Mouse (Mus musculus) left cerebral cortex, adult 18-20 months (tissue): ENCODE measurements around the gene Esrrb. TPM values are rescaled to one million over a fixed set of nuclear protein-coding genes. Genes with fewer than 3 reads are reported as not detected.

ENCODE experiments used
- DNase-seq, 2 experiments: peaks; one replicate each; pipeline ENCODE4 v3.0.0; 2021 to 2022; ENCODE audit warnings: low spot score in 2 of 2, mixed read lengths in 1 of 2
- long read RNA-seq, 2 experiments: library from polyadenylated mRNA; stranded (forward); transcript quantifications; one replicate each; pipeline ENCODE4 v2.0.0; 2021
- total RNA-seq, 2 experiments: library from RNA; stranded (reverse); gene quantifications; 2 replicates each; pipeline ENCODE4 v1.2.3; 2021

Gene Esrrb
- total RNA-seq, result 1 to 10 TPM; 1.3 to 2.1 TPM
- long read RNA-seq, experiment 1, result 0 reads
- long read RNA-seq, experiment 2, result 0 reads

DNA sequence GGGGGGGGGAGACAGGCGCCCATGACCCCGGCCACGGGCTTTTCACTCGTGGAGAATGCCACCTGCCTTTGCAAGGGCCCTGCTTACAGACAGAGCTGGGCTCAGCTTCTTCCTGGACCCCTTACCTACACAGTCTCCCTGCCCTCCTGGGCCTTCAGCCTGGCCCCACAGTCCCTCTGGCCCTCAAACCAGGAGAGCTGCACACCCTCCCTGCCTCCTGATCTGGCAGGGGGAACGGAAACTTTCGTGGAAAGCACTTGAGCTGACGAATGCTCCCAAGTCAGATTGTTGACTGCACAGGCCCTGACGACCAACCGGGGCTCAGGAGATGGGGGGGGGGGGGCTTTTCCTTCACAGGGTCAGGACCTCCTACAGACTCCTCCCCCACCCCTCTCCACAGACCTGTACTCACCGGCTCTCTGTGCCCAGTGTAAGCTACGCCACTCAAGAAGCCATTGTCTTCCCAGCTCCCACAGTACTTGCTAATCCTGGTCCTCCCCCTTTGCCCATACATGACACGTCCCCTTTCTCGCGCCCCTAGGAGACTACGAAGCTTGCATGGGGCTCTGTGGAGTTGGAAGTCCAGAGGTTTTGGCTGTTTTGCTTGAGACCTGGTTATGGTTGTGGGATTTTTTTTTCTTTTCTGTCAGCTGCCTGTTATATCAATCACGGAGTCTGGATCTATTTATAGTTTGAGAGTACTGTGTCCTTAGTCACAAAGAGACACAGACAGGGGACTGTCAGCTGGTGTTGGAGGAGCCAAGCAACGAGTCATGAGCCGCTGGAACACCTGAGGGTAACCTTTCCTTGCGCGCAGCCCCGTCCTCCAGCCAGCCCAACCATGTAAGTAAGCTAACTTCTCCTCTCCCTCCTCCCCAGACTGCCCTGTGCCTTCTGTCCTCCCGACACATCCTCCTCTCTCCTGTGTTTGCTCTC, at the start of gene Esrrb:
Esrrb (plus strand) TSS at position 422 of the 936 bp plus-strand sequence.
- no peak for DNase-seq

GRCm38 (mm10) chr12:86320629-86321028, 40.3 kb upstream of the Esrrb start:
- no peak for DNase-seq

- no peak for DNase-seq
These were observed 36.6 kb upstream of the Esrrb start for GRCm38 (mm10) chr12:86324297-86324696.

- DNase-seq, result no peak
These were observed 31.1 kb upstream of the Esrrb start for GRCm38 (mm10) chr12:86329813-86330212.

DNA sequence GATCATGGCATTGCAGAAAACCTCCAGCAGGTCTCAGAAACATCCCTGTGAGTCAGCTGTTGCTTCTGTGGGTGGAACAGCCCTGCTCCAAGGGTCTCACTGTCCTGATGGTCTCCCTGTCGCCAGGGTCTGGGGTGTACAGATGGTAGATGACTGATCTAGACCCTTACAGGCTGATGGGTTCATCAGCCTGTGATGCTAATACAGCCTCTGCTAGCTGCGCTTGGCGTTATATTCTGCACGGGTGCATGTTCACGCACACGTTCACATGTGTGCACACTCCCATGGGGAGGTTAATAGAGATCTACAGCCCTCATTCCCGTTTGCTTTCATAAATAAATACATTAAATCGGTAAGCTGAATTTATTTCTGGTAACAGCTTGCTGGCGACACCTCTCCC, 30.2 kb upstream of the Esrrb start:
- no peak for DNase-seq

GRCm38 (mm10) chr12:86331248-86331647, 29.7 kb upstream of the Esrrb start:
- no peak for DNase-seq

GRCm38 (mm10) chr12:86336209-86336608, 24.7 kb upstream of the Esrrb start:
- DNase-seq, result no peak

- no peak for DNase-seq
These were observed 24.0 kb upstream of the Esrrb start for GRCm38 (mm10) chr12:86336887-86337286.

- no peak for DNase-seq
These were observed 11.4 kb upstream of the Esrrb start for GRCm38 (mm10) chr12:86349477-86349876.

- DNase-seq, result no peak
These were observed 1.5 kb upstream of the Esrrb start for GRCm38 (mm10) chr12:86359406-86359805.

GRCm38 (mm10) chr12:86359873-86360272, 1.0 kb upstream of the Esrrb start:
- DNase-seq, result no peak

GRCm38 (mm10) chr12:86364285-86364684, 3.4 kb downstream of the Esrrb start:
- no peak for DNase-seq

- no peak for DNase-seq
These were observed 3.8 kb downstream of the Esrrb start for GRCm38 (mm10) chr12:86364756-86365155.

GRCm38 (mm10) chr12:86370611-86371383, 9.9 kb downstream of the Esrrb start:
- DNase-seq, result peak in 1 of 2 experiments; percentile 5

- DNase-seq, result no peak
These were observed 13.4 kb downstream of the Esrrb start for GRCm38 (mm10) chr12:86374286-86374685.

GRCm38 (mm10) chr12:86379672-86380213, 18.8 kb downstream of the Esrrb start:
- no peak for DNase-seq

GRCm38 (mm10) chr12:86383803-86384202, 22.9 kb downstream of the Esrrb start:
- no peak for DNase-seq

DNA sequence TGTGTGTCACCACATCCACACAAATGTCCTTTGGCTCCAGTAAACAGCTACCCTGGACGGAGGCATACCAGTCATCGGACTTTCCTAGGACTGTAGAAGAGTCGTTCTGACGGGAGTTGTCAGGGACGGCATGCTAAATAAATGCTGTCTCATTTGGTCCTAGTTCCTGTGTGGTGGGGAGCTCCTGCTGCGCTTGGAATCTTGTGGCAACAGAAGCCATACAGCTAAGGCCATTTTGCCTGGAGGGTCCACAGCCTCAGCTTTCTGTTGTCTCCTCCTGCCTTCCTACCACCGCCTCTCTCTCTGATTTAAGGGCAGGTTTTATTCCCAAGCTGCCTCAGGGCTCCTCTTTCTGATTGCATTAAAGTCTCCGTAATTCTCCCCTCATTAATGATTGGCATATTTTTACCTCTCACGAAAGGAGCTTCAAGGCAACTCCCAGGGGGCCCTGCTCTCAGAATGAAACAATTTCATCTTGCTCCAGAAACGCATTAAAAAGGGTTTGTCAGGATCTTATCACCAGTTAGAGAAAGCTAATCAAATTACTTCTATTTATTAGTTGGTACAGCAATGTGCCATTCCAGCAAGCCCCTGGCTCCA, 26.9 kb downstream of the Esrrb start:
- no peak for DNase-seq

GRCm38 (mm10) chr12:86394773-86395172, 33.9 kb downstream of the Esrrb start:
- no peak for DNase-seq

- no peak for DNase-seq
These were observed 34.4 kb downstream of the Esrrb start for GRCm38 (mm10) chr12:86395326-86395725.

DNA sequence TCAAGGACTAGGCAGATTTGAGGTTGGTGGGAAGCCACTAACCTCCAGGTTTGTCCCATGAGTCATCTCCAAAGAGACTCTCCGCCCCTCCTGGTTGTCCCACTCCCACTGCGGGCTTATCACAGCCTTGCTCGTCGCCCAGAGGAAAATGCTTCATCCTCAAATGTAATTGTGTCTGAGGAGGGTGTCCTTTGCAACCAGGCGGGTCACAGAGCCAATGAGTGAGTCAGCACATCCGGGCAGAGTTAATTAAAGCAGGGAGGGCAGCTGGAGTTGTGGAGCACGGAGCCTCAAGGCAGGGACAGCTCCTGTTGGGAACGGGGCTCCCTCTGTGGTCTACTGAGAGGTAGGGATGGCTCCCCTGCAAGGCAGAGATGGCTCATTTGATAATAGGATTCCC, 37.8 kb downstream of the Esrrb start:
- DNase-seq, result no peak
